8 mouse cellular contexts compared by ENCODE assay signal in genomic region chr12:108005816-108006626, GRCm38 (mm10). TPM values are rescaled to one million over a fixed set of nuclear protein-coding genes. Genes with fewer than 3 reads are reported as not detected.
DNase-seq lines count a peak whose midpoint lies in the region; ATAC-seq and TF ChIP-seq lines count a peak whose summit lies in the region.

No protein-coding gene starts in this region.

- peak overlapping the region; percentile 87 for H3K4me2 ChIP-seq in forebrain, embryonic 15.5 days (replicated peaks)
- peak overlapping the region; percentile 98 for H3K4me2 ChIP-seq in hindbrain, embryonic 16.5 days (ENCODE audit: low read length)
- H3K4me2 ChIP-seq in midbrain, embryonic 13.5 days (replicated peaks), result peak overlapping the region; percentile 84
- peak overlapping the region; percentile 92 for H3K4me2 ChIP-seq in stomach, postnatal 0 days (replicated peaks; ENCODE audit: low read depth)

- peak; percentile 66 to 77 for DNase-seq in adrenal gland, postnatal 36 days
- DNase-seq in left cerebral cortex, postnatal 10 days (ENCODE audit: extremely low spot score in 1 of 2, low spot score in 2 of 2), result peak; percentile 70 to 79
- peak; percentile 82 for DNase-seq in stomach, postnatal 0 days (ENCODE audit: low spot score)
- DNase-seq in natural killer cell, adult 2 months (ENCODE audit: low spot score in 2 of 2), result no peak

- no peak for TF ChIP-seq EP300 in stomach, postnatal 0 days (optimal IDR thresholded peaks at IDR 0.05)

- peaks cover 38% of the 10 kb centered on the region for H3K4me1 ChIP-seq in E14TG2a.4 (replicated peaks; ENCODE audit: low read depth, low read length)
- H3K4me1 ChIP-seq in forebrain, embryonic 15.5 days, result peaks cover 42% of the 10 kb centered on the region
- peaks cover 19% of the 10 kb centered on the region for H3K4me1 ChIP-seq in hindbrain, embryonic 16.5 days (ENCODE audit: control insufficient read depth, insufficient read depth, low read depth, low read length)
- peaks cover 32% of the 10 kb centered on the region for H3K4me1 ChIP-seq in midbrain, embryonic 13.5 days (replicated peaks)
- 0 out of 2 replicates have a peak, but pooled peaks cover 2% of the 10 kb centered on the region for H3K4me1 ChIP-seq in stomach, postnatal 0 days (replicated peaks; ENCODE audit: control insufficient read depth, insufficient read depth)

- H3K27ac ChIP-seq in forebrain, embryonic 15.5 days (replicated peaks), result peak overlapping the region; percentile 99
- no peak overlapping the region for H3K27ac ChIP-seq in hindbrain, embryonic 16.5 days (ENCODE audit: low read depth, low read length)
- H3K27ac ChIP-seq in midbrain, embryonic 13.5 days, result no peak overlapping the region
- H3K27ac ChIP-seq in stomach, postnatal 0 days (replicated peaks), result peak overlapping the region; percentile 45; the same call in 1 of the 2 replicates

- no peak for TF ChIP-seq CTCF in E14TG2a.4 (conservative IDR thresholded peaks at IDR 0.05; ENCODE audit: low read length)
- peak; percentile 71 for TF ChIP-seq CTCF in stomach, postnatal 0 days (IDR thresholded peaks at IDR 0.05; ENCODE audit: low read depth)

- no peaks in the 10 kb centered on the region for H3K9me3 ChIP-seq in E14TG2a.4 (ENCODE audit: low read length)
- no peaks in the 10 kb centered on the region for H3K9me3 ChIP-seq in forebrain, embryonic 15.5 days
- H3K9me3 ChIP-seq in hindbrain, embryonic 16.5 days (ENCODE audit: control insufficient read depth, low read length), result no peaks in the 10 kb centered on the region
- no peaks in the 10 kb centered on the region for H3K9me3 ChIP-seq in midbrain, embryonic 13.5 days
- no peaks in the 10 kb centered on the region for H3K9me3 ChIP-seq in stomach, postnatal 0 days (ENCODE audit: control insufficient read depth, low read length)

- H3K4me3 ChIP-seq in E14TG2a.4 (replicated peaks; ENCODE audit: low read length), result peak overlapping the region; percentile 81
- H3K4me3 ChIP-seq in forebrain, embryonic 15.5 days, result peak overlapping the region; percentile 97
- peak overlapping the region; percentile 43 for H3K4me3 ChIP-seq in hindbrain, embryonic 16.5 days (ENCODE audit: low read length)
- H3K4me3 ChIP-seq in midbrain, embryonic 13.5 days (replicated peaks), result peak overlapping the region; percentile 96
- H3K4me3 ChIP-seq in stomach, postnatal 0 days (ENCODE audit: low read depth, low read length), result peak overlapping the region; percentile 31

- no peaks in the 10 kb centered on the region for H3K36me3 ChIP-seq in E14TG2a.4 (ENCODE audit: insufficient read depth, low read length)
- no peaks in the 10 kb centered on the region for H3K36me3 ChIP-seq in forebrain, embryonic 15.5 days
- no peaks in the 10 kb centered on the region for H3K36me3 ChIP-seq in hindbrain, embryonic 16.5 days (ENCODE audit: control insufficient read depth, insufficient read depth, low read length)
- H3K36me3 ChIP-seq in midbrain, embryonic 13.5 days, result no peaks in the 10 kb centered on the region
- H3K36me3 ChIP-seq in stomach, postnatal 0 days (ENCODE audit: control insufficient read depth, insufficient read depth, low read length), result no peaks in the 10 kb centered on the region

- ATAC-seq in forebrain, embryonic 15.5 days (replicated peaks), result peak; percentile 82
- ATAC-seq in hindbrain, embryonic 16.5 days, result peak; percentile 78
- ATAC-seq in midbrain, embryonic 13.5 days, result peak; percentile 85
- ATAC-seq in stomach, postnatal 0 days (ENCODE audit: low FRiP score, low TSS enrichment), result peak; percentile 72

- WGBS in forebrain, embryonic 15.5 days, result under 1% methylated on average over 55 of the region's 56 CpGs
- WGBS in hindbrain, embryonic 16.5 days, result 2% methylated on average over 25 of the region's 56 CpGs
- under 1% methylated on average over 54 of the region's 56 CpGs for WGBS in midbrain, embryonic 13.5 days
- WGBS in stomach, postnatal 0 days, result 3% methylated on average over 40 of the region's 56 CpGs

- peak overlapping the region; percentile 46 for H3K9ac ChIP-seq in forebrain, embryonic 15.5 days (replicated peaks)
- peak overlapping the region; percentile 50 for H3K9ac ChIP-seq in hindbrain, embryonic 16.5 days (ENCODE audit: low read depth, low read length)
- H3K9ac ChIP-seq in midbrain, embryonic 13.5 days (replicated peaks), result peak overlapping the region; percentile 61
- H3K9ac ChIP-seq in stomach, postnatal 0 days (ENCODE audit: low read length), result peak overlapping the region; percentile 35; the same call in 1 of the 2 replicates

- intact Hi-C loops in left cerebral cortex, postnatal 10 days (cut with DNase I), result loop anchor here (10.0 kb wide), 1 partner anchor 1631 kb away; no protein-coding TSS in a partner anchor

- peaks cover 83% of the 10 kb centered on the region for H3K27me3 ChIP-seq in E14TG2a.4 (ENCODE audit: insufficient read depth, low read length)
- H3K27me3 ChIP-seq in forebrain, embryonic 15.5 days, result no peaks in the 10 kb centered on the region
- 0 out of 2 replicates have a peak, but pooled peaks cover 4% of the 10 kb centered on the region for H3K27me3 ChIP-seq in hindbrain, embryonic 16.5 days (replicated peaks; ENCODE audit: control insufficient read depth, insufficient read depth, low read length)
- peaks cover 14% of the 10 kb centered on the region for H3K27me3 ChIP-seq in midbrain, embryonic 13.5 days
- H3K27me3 ChIP-seq in stomach, postnatal 0 days (ENCODE audit: control insufficient read depth, insufficient read depth, low read length), result 0 out of 2 replicates have a peak, but pooled peaks cover 4% of the 10 kb centered on the region

RNA-seq across cellular contexts. Expression of gene Bcl11b, which starts 2.6 kb away (rescaled TPM):
- under 1 TPM; 0.07 to 0.50 TPM for total RNA-seq in adrenal gland, postnatal 36 days (2021)
- 109 and 117 TPM in 2 replicates for polyA plus RNA-seq in forebrain, embryonic 15.5 days (2015; fragmentation: Nextera tagmentation; extraction: Ambion mirVana)
- polyA plus RNA-seq in hindbrain, embryonic 16.5 days (2015; fragmentation: Nextera tagmentation; extraction: Ambion mirVana), result 12.0 and 16.7 TPM in 2 replicates
- total RNA-seq in left cerebral cortex, postnatal 10 days (2021), result 10 to 100 TPM; 66.1 to 75.1 TPM
- 19.2 and 27.0 TPM in 2 replicates for polyA plus RNA-seq in midbrain, embryonic 13.5 days (2015; fragmentation: Nextera tagmentation; extraction: Ambion mirVana)
- 4.6 TPM in 2 replicates for polyA plus RNA-seq in stomach, postnatal 0 days (2015; fragmentation: Nextera tagmentation; extraction: Ambion mirVana)

Comparison
In these comparisons a context has a peak if more than half of its experiments do, and no peak if none do; other contexts are left out.
1. H3K4me3 ChIP-seq: peak in every context shown above with its lines; median percentile 97 in forebrain, embryonic 15.5 days; 96 in midbrain, embryonic 13.5 days; 81 in E14TG2a.4; 43 in hindbrain, embryonic 16.5 days; 31 in stomach, postnatal 0 days.
2. DNase-seq: peak in adrenal gland, postnatal 36 days (2 of 2), left cerebral cortex, postnatal 10 days (2 of 2) and stomach, postnatal 0 days (single experiment); none in natural killer cell, adult 2 months (0 of 2).
3. H3K27ac ChIP-seq: peak in forebrain, embryonic 15.5 days (single experiment) and stomach, postnatal 0 days (single experiment); none in hindbrain, embryonic 16.5 days (single experiment) and midbrain, embryonic 13.5 days (single experiment).
4. Peak in every context shown above with its lines, with median percentiles within 50 percentile points of each other: ATAC-seq, H3K4me2 ChIP-seq and H3K9ac ChIP-seq.